Mouse (Mus musculus) testis, adult 2 months (tissue): ENCODE results near the gene Pnpo.

Experiments
- CTCF ChIP-seq: fragments of 200-500 bp; IDR thresholded peaks from 2 replicates; pipeline ENCODE4 v1.5.1; 2012; ENCODE audit warnings: low read depth, mild to moderate bottlenecking, inconsistent platforms, low read length, moderate library complexity; ENCODE audit not compliant: control insufficient read depth, insufficient read depth, insufficient replicate concordance
- POLR2A ChIP-seq: fragments of 200-500 bp; IDR thresholded peaks from 2 replicates; pipeline ENCODE4 v1.6.1; 2012; ENCODE audit warnings: low read depth, mild to moderate bottlenecking, inconsistent platforms, low read length, moderate library complexity; ENCODE audit not compliant: control insufficient read depth

DNA sequence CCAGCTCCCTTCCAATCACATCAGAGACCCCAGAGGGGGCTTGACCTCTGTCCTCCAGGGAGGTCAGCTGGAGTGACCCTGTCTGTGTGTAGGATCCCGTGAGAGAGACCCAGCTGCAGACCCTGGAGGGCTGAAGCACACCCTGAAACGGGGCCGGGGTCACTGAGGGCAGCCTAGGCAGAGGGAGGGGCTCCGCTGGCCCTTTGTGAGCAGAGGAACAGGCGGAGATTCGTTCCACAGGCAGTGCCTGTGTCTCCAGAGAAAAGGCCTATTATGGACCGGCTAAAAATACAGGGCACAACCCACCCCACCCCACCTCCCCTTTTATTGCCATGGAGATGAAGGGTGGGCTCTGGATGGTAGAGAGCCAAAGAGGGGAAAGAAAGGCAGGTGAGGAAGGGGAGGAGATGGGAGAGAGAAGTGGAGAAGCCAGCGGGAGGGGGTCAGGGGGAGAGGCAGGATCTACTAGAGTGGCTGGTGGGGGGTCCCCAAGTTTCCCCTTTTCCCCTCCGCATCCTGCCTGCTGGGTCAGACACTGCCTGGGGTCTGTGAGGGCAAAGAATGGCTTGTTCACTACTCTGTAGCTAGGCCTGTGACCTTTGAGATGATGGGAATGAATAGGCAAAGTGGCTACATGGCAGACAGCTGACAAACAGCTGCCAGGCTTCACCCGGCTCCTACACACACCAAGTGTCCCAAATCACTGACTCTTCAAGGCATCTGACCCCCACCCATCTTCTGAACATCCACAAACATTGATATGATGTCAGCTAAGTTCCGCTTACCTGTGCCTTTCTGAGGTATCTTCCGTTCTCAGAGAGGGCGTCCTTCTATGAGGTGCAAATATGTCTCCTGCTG, 44.1 kb downstream of the Pnpo start:
- TF ChIP-seq CTCF (no peak), POLR2A (no peak)
